Mouse (Mus musculus): Measurements from ENCODE around the gene Washc2.

DNA sequence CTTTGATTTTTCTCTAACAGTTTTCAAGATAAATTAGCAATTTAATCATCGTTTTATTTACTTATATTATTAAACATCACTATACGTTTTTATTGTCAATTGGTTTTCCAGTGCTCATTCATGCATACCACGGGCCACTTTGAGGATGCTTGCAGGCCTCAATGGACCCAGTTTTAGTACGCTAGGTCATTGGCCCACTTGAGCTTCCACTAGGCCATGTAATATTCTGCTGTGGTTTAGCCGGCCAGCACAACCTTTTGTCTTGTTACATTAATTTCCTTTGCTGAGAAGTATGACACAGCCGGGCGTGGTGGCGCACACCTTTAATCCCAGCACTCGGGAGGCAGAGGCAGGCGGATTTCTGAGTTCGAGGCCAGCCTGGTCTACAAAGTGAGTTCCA is 57.0 kb downstream of the Washc2 start:
- TF ChIP-seq CTCF (IDR thresholded peaks at IDR 0.05; ENCODE audit: borderline replicate concordance, insufficient read depth, low read depth, low read length) (no peak), POLR2A (IDR thresholded peaks at IDR 0.05; ENCODE audit: borderline replicate concordance, insufficient read depth, low read length) (no peak)

Data from cerebellum, adult 2 months (tissue).